Mouse (Mus musculus): ENCODE data around the gene Alpl. TPM values are rescaled to one million over a fixed set of nuclear protein-coding genes. Genes with fewer than 3 reads are reported as not detected.

Gene Alpl
- polyA plus RNA-seq, 1 experiment from 2014 or later = 9.9 TPM

DNA sequence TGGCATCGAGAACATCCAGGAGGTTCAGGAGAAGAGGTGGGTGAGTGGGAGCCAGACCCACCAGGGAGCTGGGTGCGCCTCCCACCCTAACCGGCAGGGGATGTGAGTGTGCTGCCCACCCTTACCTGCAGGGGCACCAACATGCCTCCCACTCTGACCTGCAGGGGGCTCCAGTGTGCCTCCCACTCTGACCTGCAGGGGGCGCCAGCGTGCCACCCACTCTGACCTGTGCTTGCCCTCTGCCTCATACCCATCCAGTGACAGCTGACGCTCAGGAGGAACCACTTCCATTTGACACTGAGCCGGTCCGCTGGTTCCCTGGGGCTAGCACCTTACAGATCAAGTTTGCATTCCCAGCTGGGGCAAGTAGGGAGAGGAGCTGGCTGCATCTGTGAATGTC lies 71.4 kb downstream of the Alpl start:
- Histone ChIP-seq H3K9me3 (replicated peaks; ENCODE audit: control insufficient read depth, low read length) (no peaks in the 10 kb centered on the region), H3K27ac (replicated peaks; ENCODE audit: low read depth, low read length) (no peak overlapping the region), H3K36me3 (replicated peaks; ENCODE audit: control insufficient read depth, insufficient read depth, low read depth, low read length) (no peaks in the 10 kb centered on the region), H3K9ac (replicated peaks; ENCODE audit: low read length) (no peak overlapping the region), H3K4me3 (ENCODE audit: low read depth, low read length) (no peak overlapping the region), H3K4me1 (ENCODE audit: control insufficient read depth, insufficient read depth, low read length) (peaks cover 16% of the 10 kb centered on the region), H3K27me3 (ENCODE audit: control insufficient read depth, insufficient read depth, low read length) (peaks cover 25% of the 10 kb centered on the region), H3K4me2 (ENCODE audit: low read depth, low read length) (no peak overlapping the region)
- DNase-seq (ENCODE audit: low spot score) = peak; percentile 36
- ATAC-seq (replicated peaks; ENCODE audit: insufficient number of reproducible peaks, low FRiP score, low TSS enrichment, low read depth) = no peak
- 49% methylated on average over 8 of the region's 8 CpGs for WGBS

- Histone ChIP-seq H3K9ac (replicated peaks; ENCODE audit: low read length) (no peak overlapping the region), H3K36me3 (replicated peaks; ENCODE audit: control insufficient read depth, insufficient read depth, low read depth, low read length) (no peaks in the 10 kb centered on the region), H3K27me3 (ENCODE audit: control insufficient read depth, insufficient read depth, low read length) (peaks cover 20% of the 10 kb centered on the region), H3K4me2 (ENCODE audit: low read depth, low read length) (peak overlapping the region; percentile 0; the same call in 1 of the 2 replicates), H3K9me3 (replicated peaks; ENCODE audit: control insufficient read depth, low read length) (no peaks in the 10 kb centered on the region), H3K27ac (replicated peaks; ENCODE audit: low read depth, low read length) (no peak overlapping the region), H3K4me1 (ENCODE audit: control insufficient read depth, insufficient read depth, low read length) (peaks cover 18% of the 10 kb centered on the region), H3K4me3 (ENCODE audit: low read depth, low read length) (no peak overlapping the region)
- ATAC-seq (replicated peaks; ENCODE audit: insufficient number of reproducible peaks, low FRiP score, low TSS enrichment, low read depth) (no peak), DNase-seq (ENCODE audit: low spot score) (no peak)
- WGBS = 45% methylated on average over 10 of the region's 11 CpGs
Observed at GRCm38 (mm10) chr4:137724212-137724611, 72.0 kb downstream of the Alpl start.

DNA sequence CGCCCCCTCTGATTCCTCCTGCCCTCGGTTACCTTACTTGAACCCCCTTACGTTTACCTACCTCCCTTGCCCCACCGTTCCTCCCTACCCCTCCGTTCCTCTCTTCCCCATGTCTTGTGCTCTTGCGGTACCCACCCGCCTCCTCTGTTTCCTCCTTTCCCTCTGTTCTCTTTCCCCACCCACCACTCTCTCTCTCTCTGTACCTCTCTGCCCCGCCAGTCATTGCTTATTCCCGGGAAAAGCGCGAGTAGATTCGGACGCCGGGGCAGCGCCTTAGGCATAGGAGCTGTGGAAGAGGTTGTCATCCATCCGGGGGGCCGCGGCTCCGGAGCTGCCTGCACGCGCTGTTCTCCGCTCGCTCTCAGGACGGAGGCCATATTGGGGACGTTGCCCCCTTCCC lies 72.7 kb downstream of the Alpl start:
- no peak for DNase-seq (ENCODE audit: low spot score)
- Histone ChIP-seq H3K4me1 (ENCODE audit: control insufficient read depth, insufficient read depth, low read length) (peaks cover 14% of the 10 kb centered on the region), H3K9ac (replicated peaks; ENCODE audit: low read length) (peak overlapping the region; percentile 23; the same call in 1 of the 2 replicates)

GRCm38 (mm10) chr4:137722692-137723427 lies 73.3 kb downstream of the Alpl start:
- Histone ChIP-seq H3K4me3 (ENCODE audit: low read depth, low read length) (no peak overlapping the region), H3K9me3 (replicated peaks; ENCODE audit: control insufficient read depth, low read length) (no peaks in the 10 kb centered on the region), H3K27me3 (ENCODE audit: control insufficient read depth, insufficient read depth, low read length) (peaks cover 7% of the 10 kb centered on the region), H3K27ac (replicated peaks; ENCODE audit: low read depth, low read length) (no peak overlapping the region), H3K4me2 (ENCODE audit: low read depth, low read length) (peak overlapping the region; percentile 1; the same call in 1 of the 2 replicates), H3K36me3 (replicated peaks; ENCODE audit: control insufficient read depth, insufficient read depth, low read depth, low read length) (no peaks in the 10 kb centered on the region), H3K4me1 (ENCODE audit: control insufficient read depth, insufficient read depth, low read length) (peaks cover 8% of the 10 kb centered on the region), H3K9ac (replicated peaks; ENCODE audit: low read length) (no peak overlapping the region)
- 26% methylated on average over 12 of the region's 12 CpGs for WGBS
- DNase-seq (ENCODE audit: low spot score) = peak; percentile 90
- ATAC-seq (replicated peaks; ENCODE audit: insufficient number of reproducible peaks, low FRiP score, low TSS enrichment, low read depth) = no peak

More for the DNA sequence above, 72.7 kb downstream of the Alpl start:
- H3K27me3 ChIP-seq (ENCODE audit: control insufficient read depth, insufficient read depth, low read length) = peaks cover 13% of the 10 kb centered on the region
- WGBS = 39% methylated on average over 25 of the region's 25 CpGs
- H3K27ac ChIP-seq (replicated peaks; ENCODE audit: low read depth, low read length) = no peak overlapping the region
- no peak overlapping the region for H3K4me3 ChIP-seq (ENCODE audit: low read depth, low read length)
- no peaks in the 10 kb centered on the region for H3K9me3 ChIP-seq (replicated peaks; ENCODE audit: control insufficient read depth, low read length)
- ATAC-seq (replicated peaks; ENCODE audit: insufficient number of reproducible peaks, low FRiP score, low TSS enrichment, low read depth) = no peak
- peak overlapping the region; percentile 11 for H3K4me2 ChIP-seq (ENCODE audit: low read depth, low read length)
- no peaks in the 10 kb centered on the region for H3K36me3 ChIP-seq (replicated peaks; ENCODE audit: control insufficient read depth, insufficient read depth, low read depth, low read length)

DNA sequence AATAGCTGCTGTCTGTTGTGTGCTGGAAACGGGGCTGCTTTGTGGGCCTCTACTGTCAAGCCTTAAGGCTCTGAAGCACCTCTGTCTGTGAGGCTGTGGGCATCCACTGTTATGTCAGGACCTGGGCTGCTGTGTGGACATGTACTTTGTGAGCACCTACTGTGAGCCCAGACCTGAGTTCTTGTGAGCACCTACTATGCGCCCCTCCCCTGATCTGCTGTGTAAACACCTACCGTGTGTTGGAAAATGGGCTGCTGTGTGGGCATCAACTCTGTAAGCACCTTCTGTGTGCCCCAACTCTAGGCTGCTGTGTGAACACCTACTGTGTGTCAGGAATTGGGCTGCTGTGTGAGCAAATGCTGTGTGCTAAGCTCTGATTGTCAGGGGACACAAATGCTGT lies 74.0 kb downstream of the Alpl start:
- 92% methylated on average over 3 of the region's 3 CpGs for WGBS
- Histone ChIP-seq H3K36me3 (replicated peaks; ENCODE audit: control insufficient read depth, insufficient read depth, low read depth, low read length) (no peaks in the 10 kb centered on the region), H3K9me3 (replicated peaks; ENCODE audit: control insufficient read depth, low read length) (no peaks in the 10 kb centered on the region), H3K4me1 (ENCODE audit: control insufficient read depth, insufficient read depth, low read length) (peaks cover 4% of the 10 kb centered on the region; the same call in 1 of the 2 replicates), H3K4me2 (ENCODE audit: low read depth, low read length) (no peak overlapping the region), H3K27me3 (ENCODE audit: control insufficient read depth, insufficient read depth, low read length) (peaks cover 4% of the 10 kb centered on the region), H3K4me3 (ENCODE audit: low read depth, low read length) (no peak overlapping the region), H3K27ac (replicated peaks; ENCODE audit: low read depth, low read length) (no peak overlapping the region), H3K9ac (replicated peaks; ENCODE audit: low read length) (no peak overlapping the region)
- ATAC-seq (replicated peaks; ENCODE audit: insufficient number of reproducible peaks, low FRiP score, low TSS enrichment, low read depth) (no peak), DNase-seq (ENCODE audit: low spot score) (no peak)

- DNase-seq (ENCODE audit: low spot score) (no peak), ATAC-seq (replicated peaks; ENCODE audit: insufficient number of reproducible peaks, low FRiP score, low TSS enrichment, low read depth) (no peak)
- H3K27me3 ChIP-seq (ENCODE audit: control insufficient read depth, insufficient read depth, low read length) = peaks cover 4% of the 10 kb centered on the region
- H3K9ac ChIP-seq (replicated peaks; ENCODE audit: low read length) = no peak overlapping the region
- H3K4me2 ChIP-seq (ENCODE audit: low read depth, low read length) = no peak overlapping the region
- H3K36me3 ChIP-seq (replicated peaks; ENCODE audit: control insufficient read depth, insufficient read depth, low read depth, low read length) = no peaks in the 10 kb centered on the region
- WGBS = 93% methylated on average over 15 of the region's 15 CpGs
- no peak overlapping the region for H3K27ac ChIP-seq (replicated peaks; ENCODE audit: low read depth, low read length)
- H3K9me3 ChIP-seq (replicated peaks; ENCODE audit: control insufficient read depth, low read length) = no peaks in the 10 kb centered on the region
- peaks cover 2% of the 10 kb centered on the region; the same call in 1 of the 2 replicates for H3K4me1 ChIP-seq (ENCODE audit: control insufficient read depth, insufficient read depth, low read length)
- H3K4me3 ChIP-seq (ENCODE audit: low read depth, low read length) = no peak overlapping the region
Observed at GRCm38 (mm10) chr4:137721563-137721962, 74.6 kb downstream of the Alpl start.

DNA sequence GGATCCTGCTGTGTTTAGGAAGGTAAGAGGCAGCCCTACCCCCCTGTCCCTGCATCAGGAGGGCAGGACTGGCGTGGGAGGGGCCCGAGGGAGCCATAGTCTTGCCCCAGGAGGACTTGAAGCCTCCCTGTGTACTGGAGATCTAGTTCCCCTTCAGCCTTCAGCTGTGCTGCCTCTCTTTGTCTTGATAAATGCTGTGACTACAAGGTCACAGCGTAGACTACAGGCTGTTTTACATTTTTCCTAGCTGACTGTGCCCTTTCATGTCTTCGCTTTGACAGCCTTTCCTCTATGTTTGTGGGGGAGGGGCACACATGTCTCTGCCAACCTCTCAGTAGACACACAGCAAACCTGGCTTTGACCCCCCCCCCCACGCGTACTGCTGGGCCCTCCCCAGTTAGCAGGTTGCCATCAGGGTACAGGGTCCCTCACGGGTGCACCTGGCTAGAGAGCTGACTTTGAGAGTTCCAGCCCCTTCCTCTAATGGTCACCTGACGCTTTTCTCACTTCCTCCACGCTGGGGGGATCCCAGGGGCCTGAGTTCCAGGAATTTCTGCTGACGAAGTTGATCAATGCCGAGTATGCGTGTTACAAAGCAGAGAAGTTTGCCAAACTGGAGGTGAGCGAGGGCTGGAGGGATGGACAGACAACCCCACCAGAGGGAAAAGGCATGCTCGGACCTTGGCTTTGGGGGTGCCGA lies 76.7 kb downstream of the Alpl start:
- DNase-seq (ENCODE audit: low spot score) (peak; percentile 50), ATAC-seq (replicated peaks; ENCODE audit: insufficient number of reproducible peaks, low FRiP score, low TSS enrichment, low read depth) (no peak)
- H3K27me3 ChIP-seq (ENCODE audit: control insufficient read depth, insufficient read depth, low read length) = peaks cover 4% of the 10 kb centered on the region
- no peaks in the 10 kb centered on the region for H3K9me3 ChIP-seq (replicated peaks; ENCODE audit: control insufficient read depth, low read length)
- H3K4me3 ChIP-seq (ENCODE audit: low read depth, low read length) = no peak overlapping the region
- peak overlapping the region; percentile 29; the same call in 1 of the 2 replicates for H3K9ac ChIP-seq (replicated peaks; ENCODE audit: low read length)
- 0 out of 2 replicates have a peak overlapping the region, but pooled peaks have one; percentile 29 for H3K27ac ChIP-seq (replicated peaks; ENCODE audit: low read depth, low read length)
- H3K4me2 ChIP-seq (ENCODE audit: low read depth, low read length) = peak overlapping the region; percentile 22; the same call in 1 of the 2 replicates
- 27% methylated on average over 15 of the region's 15 CpGs for WGBS
- no peaks in the 10 kb centered on the region for H3K36me3 ChIP-seq (replicated peaks; ENCODE audit: control insufficient read depth, insufficient read depth, low read depth, low read length)
- peaks cover 2% of the 10 kb centered on the region; the same call in 1 of the 2 replicates for H3K4me1 ChIP-seq (ENCODE audit: control insufficient read depth, insufficient read depth, low read length)

- Histone ChIP-seq H3K27me3 (ENCODE audit: control insufficient read depth, insufficient read depth, low read length) (no peaks in the 10 kb centered on the region), H3K9ac (replicated peaks; ENCODE audit: low read length) (no peak overlapping the region), H3K4me3 (ENCODE audit: low read depth, low read length) (no peak overlapping the region), H3K36me3 (replicated peaks; ENCODE audit: control insufficient read depth, insufficient read depth, low read depth, low read length) (no peaks in the 10 kb centered on the region), H3K4me2 (ENCODE audit: low read depth, low read length) (no peak overlapping the region), H3K4me1 (ENCODE audit: control insufficient read depth, insufficient read depth, low read length) (peaks cover 2% of the 10 kb centered on the region; the same call in 1 of the 2 replicates), H3K9me3 (replicated peaks; ENCODE audit: control insufficient read depth, low read length) (no peaks in the 10 kb centered on the region), H3K27ac (replicated peaks; ENCODE audit: low read depth, low read length) (no peak overlapping the region)
- ATAC-seq (replicated peaks; ENCODE audit: insufficient number of reproducible peaks, low FRiP score, low TSS enrichment, low read depth) (no peak), DNase-seq (ENCODE audit: low spot score) (no peak)
- WGBS = 58% methylated on average over 15 of the region's 15 CpGs
Observed at GRCm38 (mm10) chr4:137717671-137718070, 78.5 kb downstream of the Alpl start.

All from embryonic facial prominence, embryonic 11.5 days (tissue).